Mouse (Mus musculus) midbrain, embryonic 14.5 days (tissue): Measurements from ENCODE around the gene Gsto2. TPM values are rescaled to one million over a fixed set of nuclear protein-coding genes. Genes with fewer than 3 reads are reported as not detected.

Experiments
- ATAC-seq: fragments of 200-750 bp; cut with Nextera tagmentation; 2 replicates; pipeline ENCODE4 v1.8.0; 2017; ENCODE audit warnings: moderate number of reproducible peaks, moderate library complexity; ENCODE audit not compliant: low FRiP score, low TSS enrichment
- DNase-seq: peaks from one replicate; pipeline ENCODE4 v3.0.0-alpha.2; 2015
- H3K27ac ChIP-seq: fragments of 300-500 bp; sonication (generic); replicated peaks from 2 replicates; pipeline ENCODE4 v1.5.1; 2014; ENCODE audit warnings: mild to moderate bottlenecking, low read depth, low read length, moderate library complexity
- H3K27me3 ChIP-seq: fragments of 300-500 bp; sonication (generic); 2 replicates; pipeline ENCODE4 v1.6.1; 2014; ENCODE audit warnings: low read length, control low read depth, mixed read lengths; ENCODE audit not compliant: control insufficient read depth, insufficient read depth
- H3K36me3 ChIP-seq: fragments of 300-500 bp; sonication (generic); 2 replicates; pipeline ENCODE4 v1.6.1; 2014; ENCODE audit warnings: low read length, control low read depth; ENCODE audit not compliant: control insufficient read depth, insufficient read depth
- H3K4me1 ChIP-seq: fragments of 300-500 bp; sonication (generic); 2 replicates; pipeline ENCODE4 v1.6.1; 2014; ENCODE audit warnings: mild to moderate bottlenecking, antibody characterized with exemption, low read length, control low read depth; ENCODE audit not compliant: control insufficient read depth, insufficient read depth
- H3K4me2 ChIP-seq: fragments of 300-500 bp; sonication (generic); 2 replicates; pipeline ENCODE4 v1.6.1; 2014; ENCODE audit warnings: mild to moderate bottlenecking, low read length, moderate library complexity
- H3K4me3 ChIP-seq: fragments of 300-500 bp; sonication (generic); replicated peaks from 2 replicates; pipeline ENCODE4 v1.5.1; 2014; ENCODE audit warnings: low read depth, low read length
- H3K9ac ChIP-seq: fragments of 300-500 bp; sonication (generic); replicated peaks from 2 replicates; pipeline ENCODE4 v1.6.1; 2014; ENCODE audit warnings: mild to moderate bottlenecking, low read length, moderate library complexity
- H3K9me3 ChIP-seq: fragments of 300-500 bp; sonication (generic); 2 replicates; pipeline ENCODE4 v1.6.1; 2016; ENCODE audit warnings: low read length, control low read depth, mixed read lengths; ENCODE audit not compliant: control insufficient read depth
- WGBS: fragments of 180-500 bp; shearing (Covaris S2); extraction: QIAGEN DNeasy Blood & Tissue Kit; methylation state at CpG from one replicate; pipeline ENCODE4 v1.1.7; 2014; 5-methylcytosine and 5-hydroxymethylcytosine counted together
- polyA plus RNA-seq: library from polyadenylated mRNA; unstranded; fragments of >200 nt; fragmentation: Nextera tagmentation; extraction: Ambion mirVana; gene quantifications from 2 replicates; pipeline ENCODE4 v1.2.1, GENCODE M21; 2014

Gsto2 gene
- polyA plus RNA-seq, 1 experiment from 2014 or later = 1.0 TPM

- peak overlapping the region; percentile 54 for H3K4me3 ChIP-seq
- 83% methylated on average over 7 of the region's 7 CpGs for WGBS
These were observed 613 bp upstream of the Gsto2 start for GRCm38 (mm10) chr19:47864721-47865120.

GRCm38 (mm10) chr19:47867628-47868175, 2.4 kb downstream of the Gsto2 start:
- no peak overlapping the region for H3K4me2 ChIP-seq
- peaks cover 6% of the 10 kb centered on the region; the same call in 1 of the 2 replicates for H3K4me1 ChIP-seq
- no peaks in the 10 kb centered on the region for H3K9me3 ChIP-seq
- no peak overlapping the region for H3K4me3 ChIP-seq
- H3K27ac ChIP-seq = no peak overlapping the region
- WGBS = 81% methylated on average over 4 of the region's 4 CpGs
- no peak for ATAC-seq
- 0 out of 2 replicates have a peak, but pooled peaks cover 5% of the 10 kb centered on the region for H3K36me3 ChIP-seq
- no peaks in the 10 kb centered on the region for H3K27me3 ChIP-seq
- no peak overlapping the region for H3K9ac ChIP-seq
- DNase-seq = no peak

More at GRCm38 (mm10) chr19:47864721-47865120, 613 bp upstream of the Gsto2 start:
- H3K9me3 ChIP-seq = no peaks in the 10 kb centered on the region
- peak overlapping the region; percentile 81 for H3K9ac ChIP-seq
- DNase-seq (no peak), ATAC-seq (no peak)
- H3K27ac ChIP-seq = peak overlapping the region; percentile 92
- peak overlapping the region; percentile 76 for H3K4me2 ChIP-seq
- peaks cover 5% of the 10 kb centered on the region; the same call in 1 of the 2 replicates for H3K36me3 ChIP-seq
- no peaks in the 10 kb centered on the region for H3K27me3 ChIP-seq
- H3K4me1 ChIP-seq = peaks cover 6% of the 10 kb centered on the region; the same call in 1 of the 2 replicates

GRCm38 (mm10) chr19:47868951-47869350, 3.6 kb downstream of the Gsto2 start:
- no peaks in the 10 kb centered on the region for H3K9me3 ChIP-seq
- H3K27ac ChIP-seq = no peak overlapping the region
- no peaks in the 10 kb centered on the region for H3K27me3 ChIP-seq
- peaks cover 6% of the 10 kb centered on the region; the same call in 1 of the 2 replicates for H3K4me1 ChIP-seq
- H3K36me3 ChIP-seq = 0 out of 2 replicates have a peak, but pooled peaks cover 5% of the 10 kb centered on the region
- no peak overlapping the region for H3K9ac ChIP-seq
- ATAC-seq = no peak
- no peak for DNase-seq
- WGBS = 75% methylated on average over 4 of the region's 4 CpGs
- no peak overlapping the region for H3K4me2 ChIP-seq
- H3K4me3 ChIP-seq = no peak overlapping the region

GRCm38 (mm10) chr19:47869516-47869915, 4.2 kb downstream of the Gsto2 start:
- Histone ChIP-seq H3K27me3 (no peaks in the 10 kb centered on the region), H3K4me1 (peaks cover 6% of the 10 kb centered on the region; the same call in 1 of the 2 replicates), H3K9ac (no peak overlapping the region), H3K27ac (no peak overlapping the region), H3K4me3 (no peak overlapping the region), H3K36me3 (no peaks in the 10 kb centered on the region), H3K9me3 (no peaks in the 10 kb centered on the region), H3K4me2 (no peak overlapping the region)
- ATAC-seq = no peak
- DNase-seq = no peak
- 78% methylated on average over 3 of the region's 3 CpGs for WGBS

GRCm38 (mm10) chr19:47870102-47870666, 4.8 kb downstream of the Gsto2 start:
- no peaks in the 10 kb centered on the region for H3K9me3 ChIP-seq
- 82% methylated on average over 7 of the region's 7 CpGs for WGBS
- no peaks in the 10 kb centered on the region for H3K36me3 ChIP-seq
- no peak overlapping the region for H3K4me3 ChIP-seq
- DNase-seq (no peak), ATAC-seq (no peak)
- no peaks in the 10 kb centered on the region for H3K4me1 ChIP-seq
- no peak overlapping the region for H3K4me2 ChIP-seq
- no peak overlapping the region for H3K9ac ChIP-seq
- no peaks in the 10 kb centered on the region for H3K27me3 ChIP-seq
- H3K27ac ChIP-seq = no peak overlapping the region

GRCm38 (mm10) chr19:47871515-47871914, 6.2 kb downstream of the Gsto2 start:
- no peak overlapping the region for H3K9ac ChIP-seq
- no peaks in the 10 kb centered on the region for H3K9me3 ChIP-seq
- no peak overlapping the region for H3K4me2 ChIP-seq
- H3K4me3 ChIP-seq = no peak overlapping the region
- DNase-seq = peak; percentile 58
- no peak for ATAC-seq
- H3K4me1 ChIP-seq = no peaks in the 10 kb centered on the region
- H3K27me3 ChIP-seq = no peaks in the 10 kb centered on the region
- WGBS = 16% methylated on average over 10 of the region's 10 CpGs
- no peaks in the 10 kb centered on the region for H3K36me3 ChIP-seq
- H3K27ac ChIP-seq = no peak overlapping the region

GRCm38 (mm10) chr19:47876252-47876651, 10.9 kb downstream of the Gsto2 start:
- ATAC-seq (no peak), DNase-seq (no peak)
- H3K4me2 ChIP-seq = no peak overlapping the region
- no peak overlapping the region for H3K9ac ChIP-seq
- H3K9me3 ChIP-seq = no peaks in the 10 kb centered on the region
- H3K27me3 ChIP-seq = no peaks in the 10 kb centered on the region
- no peak overlapping the region for H3K4me3 ChIP-seq
- no peaks in the 10 kb centered on the region for H3K36me3 ChIP-seq
- 83% methylated on average over 15 of the region's 15 CpGs for WGBS
- H3K4me1 ChIP-seq = no peaks in the 10 kb centered on the region
- H3K27ac ChIP-seq = no peak overlapping the region

GRCm38 (mm10) chr19:47881538-47881937, 16.2 kb downstream of the Gsto2 start:
- Histone ChIP-seq H3K4me3 (no peak overlapping the region), H3K36me3 (no peaks in the 10 kb centered on the region), H3K9ac (no peak overlapping the region), H3K4me2 (no peak overlapping the region), H3K27ac (no peak overlapping the region), H3K27me3 (no peaks in the 10 kb centered on the region), H3K4me1 (no peaks in the 10 kb centered on the region), H3K9me3 (no peaks in the 10 kb centered on the region)
- DNase-seq (no peak), ATAC-seq (no peak)
- 85% methylated on average over 7 of the region's 7 CpGs for WGBS
